Mouse (Mus musculus): ENCODE results near the gene Aoc2.

Gene Aoc2

GRCm38 (mm10) chr11:101324763-101325162, at the start of gene Aoc2:
Gene Aoc2 (plus strand): TSS chr11:101325063.
- no peak for DNase-seq (ENCODE audit: low spot score)

- no peak for DNase-seq (ENCODE audit: low spot score)
Observed at GRCm38 (mm10) chr11:101275309-101275708, 49.6 kb upstream of the Aoc2 start.

GRCm38 (mm10) chr11:101276319-101277070, 48.4 kb upstream of the Aoc2 start:
- DNase-seq (ENCODE audit: low spot score): no peak

- no peak for DNase-seq (ENCODE audit: low spot score)
Observed at GRCm38 (mm10) chr11:101277381-101278222, 47.3 kb upstream of the Aoc2 start.

- DNase-seq (ENCODE audit: low spot score): peak; percentile 78
Observed at GRCm38 (mm10) chr11:101278223-101279192, 46.4 kb upstream of the Aoc2 start, which contains the start of the genes Cntd1 and Coa3. Gene Cntd1 (plus strand): TSS chr11:101279012. Gene Coa3 (minus strand): TSS chr11:101279114.

- DNase-seq (ENCODE audit: low spot score): no peak
Observed at GRCm38 (mm10) chr11:101279193-101279569, 45.7 kb upstream of the Aoc2 start.

- no peak for DNase-seq (ENCODE audit: low spot score)
Observed at GRCm38 (mm10) chr11:101280837-101281236, 44.0 kb upstream of the Aoc2 start.

GRCm38 (mm10) chr11:101282896-101283295, 42.0 kb upstream of the Aoc2 start:
- no peak for DNase-seq (ENCODE audit: low spot score)

- no peak for DNase-seq (ENCODE audit: low spot score)
Observed at GRCm38 (mm10) chr11:101283805-101284204, 41.1 kb upstream of the Aoc2 start.

- no peak for DNase-seq (ENCODE audit: low spot score)
Observed at GRCm38 (mm10) chr11:101287306-101287705, 37.6 kb upstream of the Aoc2 start.

- DNase-seq (ENCODE audit: low spot score): no peak
Observed at GRCm38 (mm10) chr11:101291231-101291630, 33.6 kb upstream of the Aoc2 start.

GRCm38 (mm10) chr11:101295191-101295590, 29.7 kb upstream of the Aoc2 start:
- DNase-seq (ENCODE audit: low spot score): no peak

GRCm38 (mm10) chr11:101300881-101301280, 24.0 kb upstream of the Aoc2 start:
- DNase-seq (ENCODE audit: low spot score): no peak

- DNase-seq (ENCODE audit: low spot score): no peak
Observed at GRCm38 (mm10) chr11:101301299-101302003, 23.4 kb upstream of the Aoc2 start.

GRCm38 (mm10) chr11:101302004-101302798, 22.7 kb upstream of the Aoc2 start, which contains the start of gene Becn1:
Gene Becn1 (minus strand): TSS chr11:101302286.
- DNase-seq (ENCODE audit: low spot score): peak; percentile 92

GRCm38 (mm10) chr11:101307744-101308143, 17.1 kb upstream of the Aoc2 start:
- DNase-seq (ENCODE audit: low spot score): no peak

GRCm38 (mm10) chr11:101311083-101311482, 13.8 kb upstream of the Aoc2 start:
- DNase-seq (ENCODE audit: low spot score): no peak

- no peak for DNase-seq (ENCODE audit: low spot score)
Observed at GRCm38 (mm10) chr11:101312150-101312549, 12.7 kb upstream of the Aoc2 start.

- DNase-seq (ENCODE audit: low spot score): no peak
Observed at GRCm38 (mm10) chr11:101314567-101314966, 10.3 kb upstream of the Aoc2 start.

GRCm38 (mm10) chr11:101315082-101315650, 9.7 kb upstream of the Aoc2 start:
- no peak for DNase-seq (ENCODE audit: low spot score)
